Mouse (Mus musculus) skeletal muscle tissue, adult 2 months (tissue): ENCODE measurements around the gene Arpc4.
A peak's percentile ranks its signal among the peaks of the same experiment; 100 is the strongest.
"Not testable (repeated sequence)": the region's sequence is repeated elsewhere in the genome, so short reads cannot be mapped to it uniquely, and the experiment has no call there.

ENCODE experiments used
- DNase-seq: peaks from one replicate; pipeline ENCODE4 v3.0.0-alpha.2; 2012; ENCODE audit warnings: low read depth, low spot score

The Arpc4 gene

GRCm38 (mm10) chr6:113377496-113378385, at the start of gene Arpc4, which contains the start of gene Tada3:
Gene Arpc4 (plus strand): TSS chr6:113378115.
Gene Tada3 (minus strand): TSS chr6:113377883.
- peak; percentile 94 for DNase-seq

DNA sequence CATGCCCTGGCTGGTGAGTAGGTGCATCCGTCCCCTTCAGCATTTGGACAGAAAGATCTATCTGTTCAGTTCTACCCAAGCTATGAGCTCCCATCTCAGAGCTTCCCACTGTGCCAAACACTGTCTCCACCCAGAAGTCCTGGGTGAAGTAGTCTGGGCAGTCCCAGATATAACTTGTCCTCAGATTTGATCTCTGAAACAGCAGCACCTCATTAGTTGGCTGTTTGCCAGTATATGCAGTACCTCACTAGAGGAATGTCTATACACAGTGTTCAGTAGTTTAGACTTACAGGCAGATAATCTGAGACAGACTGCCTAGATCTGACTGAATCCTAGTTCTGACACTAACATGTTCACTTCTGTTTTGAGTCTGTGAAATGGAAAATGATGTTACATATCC, 48.5 kb upstream of the Arpc4 start:
- no peak for DNase-seq

DNA sequence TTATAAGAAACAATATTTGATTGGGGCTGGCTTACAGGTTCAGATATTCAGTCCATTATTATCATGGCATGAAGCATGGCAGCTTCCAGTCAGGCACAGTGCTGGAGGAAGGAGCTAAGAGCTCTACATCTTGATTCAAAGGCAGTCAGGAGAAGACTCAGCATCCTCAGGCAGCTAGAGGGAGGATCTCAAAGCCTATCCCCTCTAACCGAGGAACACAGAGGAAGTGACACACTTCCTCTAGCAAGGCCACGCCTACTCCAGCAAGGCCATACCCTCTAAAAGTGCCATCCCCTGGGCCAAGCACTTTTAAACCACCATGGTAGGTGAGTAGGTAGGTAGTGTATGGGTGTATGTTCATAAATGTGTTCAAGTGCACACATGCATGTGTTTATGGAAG, 47.4 kb upstream of the Arpc4 start:
- DNase-seq = no peak

DNA sequence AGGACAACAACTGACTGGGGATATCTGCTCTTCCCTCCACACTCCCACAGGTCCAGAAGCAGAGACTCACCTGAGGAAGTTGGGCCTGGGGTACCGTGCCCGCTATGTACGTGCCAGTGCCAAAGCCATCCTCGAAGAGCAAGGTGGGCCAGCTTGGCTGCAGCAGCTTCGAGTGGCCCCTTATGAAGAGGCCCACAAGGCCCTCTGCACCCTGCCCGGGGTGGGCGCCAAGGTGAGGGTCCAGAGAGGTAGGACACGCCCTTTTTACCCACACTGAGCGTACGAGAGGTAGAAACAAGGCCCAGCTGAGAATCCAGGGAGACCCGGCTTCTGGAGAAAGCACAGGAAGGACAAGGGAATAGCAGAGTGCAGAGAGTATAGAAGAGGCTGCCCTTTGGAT, 46.2 kb upstream of the Arpc4 start:
- DNase-seq = no peak

- DNase-seq = not testable (repeated sequence)
Measured at GRCm38 (mm10) chr6:113332734-113333133, 45.2 kb upstream of the Arpc4 start.

GRCm38 (mm10) chr6:113333137-113333950, 44.6 kb upstream of the Arpc4 start:
- DNase-seq = no peak

- no peak for DNase-seq
Measured at GRCm38 (mm10) chr6:113334216-113334615, 43.7 kb upstream of the Arpc4 start.

- no peak for DNase-seq
Measured at GRCm38 (mm10) chr6:113336852-113337620, 40.9 kb upstream of the Arpc4 start.

DNA sequence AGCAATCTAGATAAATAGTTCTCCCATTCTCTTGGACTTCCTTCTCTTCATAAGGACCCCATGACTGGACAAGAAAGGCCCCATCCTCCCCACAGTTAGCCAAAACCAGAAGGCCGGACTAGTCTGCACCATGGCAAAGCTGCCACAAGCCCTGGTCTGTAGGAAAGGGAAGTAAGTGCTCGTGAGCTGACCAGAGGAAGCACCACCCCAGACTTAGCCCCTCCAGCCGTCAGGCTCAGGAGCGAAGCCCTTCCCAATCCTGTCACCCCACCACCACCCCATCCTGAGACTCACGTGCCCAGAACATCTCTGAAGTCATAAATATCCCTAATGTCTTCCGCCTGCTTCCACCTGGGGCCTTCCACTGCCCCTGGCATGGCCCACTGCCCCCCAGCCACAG, 36.3 kb upstream of the Arpc4 start:
- DNase-seq = no peak

DNA sequence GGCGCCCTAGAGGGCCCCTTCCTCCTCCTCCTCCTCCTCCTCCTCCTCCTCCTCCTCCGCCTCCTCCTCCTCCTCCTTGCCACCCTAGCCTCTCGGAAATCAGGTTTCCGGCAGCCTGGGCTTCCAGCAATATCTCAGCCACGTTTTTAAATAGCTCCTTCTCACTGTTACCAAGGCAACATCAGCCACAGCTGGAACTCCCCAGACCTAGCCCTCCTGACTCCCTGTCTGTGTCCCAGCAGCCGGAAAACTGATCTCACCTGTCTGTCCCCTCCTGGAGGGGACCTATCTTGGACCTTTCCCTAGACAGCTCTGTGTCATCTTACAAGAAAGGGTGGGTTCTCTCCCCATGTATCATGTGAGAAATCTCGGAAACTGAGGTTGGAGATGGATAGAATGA, 35.6 kb upstream of the Arpc4 start:
- no peak for DNase-seq

DNA sequence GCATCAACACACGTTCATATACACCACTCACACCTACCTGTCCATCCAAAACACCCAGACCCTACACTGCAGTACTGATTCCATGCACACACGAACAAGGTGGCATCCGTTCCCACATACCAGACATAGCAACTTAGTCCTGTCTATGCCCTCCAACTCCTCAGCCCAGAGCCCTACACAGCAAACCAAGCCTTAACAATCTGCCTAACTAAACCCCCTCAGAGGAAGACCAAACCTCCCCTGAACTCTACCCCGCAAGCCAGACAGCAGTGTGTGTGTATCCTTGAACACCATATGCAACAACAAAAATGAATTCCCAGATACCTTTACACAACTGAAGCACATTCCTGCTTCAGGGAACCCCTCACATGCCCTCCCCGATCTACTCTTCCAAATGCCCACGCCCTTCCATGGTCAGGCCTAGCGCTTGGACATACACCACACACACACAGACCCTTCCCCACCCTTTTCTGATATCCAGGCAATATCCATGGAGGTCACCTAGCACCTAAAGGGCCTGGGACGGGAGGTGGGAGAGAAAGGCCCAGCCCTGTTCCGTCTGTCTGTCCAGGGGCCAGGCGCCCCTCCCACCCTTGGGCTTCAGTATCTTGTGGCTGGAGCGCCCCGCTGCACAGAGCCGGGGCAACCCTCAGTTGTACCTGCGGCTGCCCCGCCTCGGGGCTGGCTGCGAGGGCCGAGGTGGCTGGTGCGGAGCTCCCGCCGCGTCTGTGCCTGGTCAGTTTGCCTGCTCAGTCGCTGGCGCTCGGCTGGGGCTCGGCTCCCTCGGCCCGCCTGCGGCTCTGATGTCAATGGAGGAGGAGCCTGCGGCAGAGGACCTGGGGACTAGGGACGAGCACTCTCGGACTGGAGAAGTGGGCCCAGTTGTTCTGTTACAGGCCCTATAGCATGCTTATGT, 34.5 kb upstream of the Arpc4 start, which contains the start of gene Camk1:
TSS of gene Camk1 (minus strand) at position 808 of the 916 bp plus-strand sequence.
- DNase-seq = peak; percentile 81

DNA sequence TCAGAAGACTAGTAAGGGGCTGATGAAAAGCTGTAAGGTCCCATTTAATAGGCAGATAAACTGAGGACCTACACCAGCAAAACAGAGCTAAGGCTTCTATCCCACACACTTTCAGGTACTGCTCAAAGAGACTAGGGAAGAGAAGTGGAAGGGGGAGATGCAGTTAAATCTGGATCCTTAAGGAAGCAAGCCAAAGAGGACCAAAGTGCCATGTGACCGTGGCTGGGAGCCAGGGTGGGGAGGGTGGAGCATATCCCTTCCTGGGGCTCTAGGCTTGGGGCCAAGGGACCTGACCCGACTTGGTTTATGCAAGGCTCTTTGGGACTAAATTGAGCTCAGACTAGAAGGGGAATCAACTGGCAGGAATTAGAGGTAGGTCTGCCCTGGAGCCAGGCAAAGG, 33.6 kb upstream of the Arpc4 start:
- DNase-seq = peak; percentile 78

DNA sequence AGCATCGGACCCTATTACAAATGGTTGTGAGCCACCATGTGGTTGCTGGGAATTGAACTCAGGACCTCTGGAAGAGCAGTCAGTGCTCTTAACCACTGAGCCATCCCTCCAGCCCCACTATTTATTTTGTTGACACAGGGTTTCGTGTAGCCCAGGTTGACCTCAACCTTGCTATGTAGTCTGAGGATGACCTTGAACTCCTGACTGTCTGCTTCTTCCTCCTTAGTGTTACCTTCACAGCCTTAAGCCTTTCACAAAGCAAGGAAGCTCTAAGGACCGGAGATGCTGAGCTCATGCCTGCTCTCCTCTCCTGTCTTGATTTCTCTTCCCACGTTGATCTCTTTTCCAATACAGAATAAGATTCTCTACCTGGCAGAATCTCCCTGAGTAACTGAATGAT, 31.0 kb upstream of the Arpc4 start:
- no peak for DNase-seq

DNA sequence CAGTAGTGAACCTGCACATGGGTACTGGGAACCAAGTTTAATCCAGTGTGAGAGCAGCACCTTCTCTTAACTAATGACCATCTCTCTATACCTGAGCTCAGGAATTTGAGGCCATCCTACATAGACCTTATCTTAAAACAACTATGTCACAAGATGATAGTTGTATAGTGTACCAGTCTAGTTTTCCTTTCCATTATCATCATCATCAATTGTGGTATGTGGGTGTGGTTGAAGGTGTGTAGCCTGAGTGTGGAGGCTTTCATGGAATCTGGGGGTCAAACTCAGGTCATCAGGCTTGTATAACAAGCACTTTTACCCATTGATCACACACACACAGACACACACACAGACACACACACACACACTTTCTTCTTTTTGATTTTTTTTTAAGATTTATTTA, 27.4 kb upstream of the Arpc4 start:
- no peak for DNase-seq

- DNase-seq = no peak
Measured at GRCm38 (mm10) chr6:113351161-113351560, 26.8 kb upstream of the Arpc4 start.

GRCm38 (mm10) chr6:113351653-113352052, 26.3 kb upstream of the Arpc4 start:
- DNase-seq = no peak

- no peak for DNase-seq
Measured at GRCm38 (mm10) chr6:113352820-113353219, 25.1 kb upstream of the Arpc4 start.

GRCm38 (mm10) chr6:113353696-113354095, 24.2 kb upstream of the Arpc4 start:
- DNase-seq = no peak

GRCm38 (mm10) chr6:113361476-113361875, 16.4 kb upstream of the Arpc4 start:
- no peak for DNase-seq

GRCm38 (mm10) chr6:113362241-113362640, 15.7 kb upstream of the Arpc4 start:
- no peak for DNase-seq
